Mouse (Mus musculus): ENCODE results near the gene Antxr1.

The Antxr1 gene

GRCm38 (mm10) chr6:87186988-87187387 lies 148.6 kb downstream of the Antxr1 start:
- no peak for DNase-seq (ENCODE audit: low spot score)

- DNase-seq (ENCODE audit: low spot score): no peak
Measured at GRCm38 (mm10) chr6:87184418-87184817, 151.2 kb downstream of the Antxr1 start.

- no peak for DNase-seq (ENCODE audit: low spot score)
Measured at GRCm38 (mm10) chr6:87183981-87184380, 151.6 kb downstream of the Antxr1 start.

- no peak for DNase-seq (ENCODE audit: low spot score)
Measured at GRCm38 (mm10) chr6:87183159-87183558, 152.5 kb downstream of the Antxr1 start.

- DNase-seq (ENCODE audit: low spot score): no peak
Measured at GRCm38 (mm10) chr6:87182736-87183135, 152.9 kb downstream of the Antxr1 start.

DNA sequence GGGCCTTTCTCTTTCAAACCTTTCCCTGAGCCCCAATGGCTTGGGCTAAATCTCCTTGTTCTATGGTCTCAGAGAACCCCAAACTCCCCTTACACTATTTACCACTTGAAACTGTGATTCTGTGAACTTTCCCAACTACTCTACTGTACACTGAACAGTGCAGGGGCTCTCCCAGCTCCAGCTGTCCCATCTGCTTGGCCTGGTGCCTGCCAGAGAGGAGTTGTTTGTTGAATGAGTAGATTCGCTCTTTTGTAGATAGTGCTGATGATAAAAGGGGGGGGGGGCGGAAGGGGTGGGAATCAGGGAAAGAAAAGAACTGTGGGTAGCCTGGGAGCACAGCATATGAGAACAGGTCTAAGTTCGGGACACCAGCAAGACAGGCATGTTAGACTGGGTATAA lies 164.2 kb downstream of the Antxr1 start:
- DNase-seq (ENCODE audit: low spot score): no peak

- DNase-seq (ENCODE audit: low spot score): no peak
Measured at GRCm38 (mm10) chr6:87170875-87171274, 164.7 kb downstream of the Antxr1 start.

GRCm38 (mm10) chr6:87170277-87170676 lies 165.3 kb downstream of the Antxr1 start:
- DNase-seq (ENCODE audit: low spot score): no peak

DNA sequence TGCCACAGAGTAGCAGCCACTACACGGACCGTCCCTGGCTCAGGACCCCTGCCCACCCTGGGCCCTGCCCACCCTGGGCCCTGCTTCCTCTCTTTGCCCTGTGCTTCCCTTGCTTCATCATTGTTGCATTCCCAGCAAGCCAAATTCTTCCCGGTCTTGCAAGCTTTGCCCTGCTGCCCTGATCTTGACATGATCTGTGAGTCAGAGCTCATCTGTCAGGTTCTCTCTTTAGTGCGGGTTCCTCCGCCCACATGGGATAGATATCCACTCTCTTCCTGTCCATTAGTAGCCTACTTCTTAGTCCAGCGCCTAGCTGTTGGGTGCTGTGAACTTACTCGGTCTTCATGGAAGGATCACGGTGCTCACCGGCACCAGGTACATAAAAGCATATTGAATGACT lies 167.6 kb downstream of the Antxr1 start:
- no peak for DNase-seq (ENCODE audit: low spot score)

- DNase-seq (ENCODE audit: low spot score): no peak
Measured at GRCm38 (mm10) chr6:87166673-87167305, 168.8 kb downstream of the Antxr1 start.

DNA sequence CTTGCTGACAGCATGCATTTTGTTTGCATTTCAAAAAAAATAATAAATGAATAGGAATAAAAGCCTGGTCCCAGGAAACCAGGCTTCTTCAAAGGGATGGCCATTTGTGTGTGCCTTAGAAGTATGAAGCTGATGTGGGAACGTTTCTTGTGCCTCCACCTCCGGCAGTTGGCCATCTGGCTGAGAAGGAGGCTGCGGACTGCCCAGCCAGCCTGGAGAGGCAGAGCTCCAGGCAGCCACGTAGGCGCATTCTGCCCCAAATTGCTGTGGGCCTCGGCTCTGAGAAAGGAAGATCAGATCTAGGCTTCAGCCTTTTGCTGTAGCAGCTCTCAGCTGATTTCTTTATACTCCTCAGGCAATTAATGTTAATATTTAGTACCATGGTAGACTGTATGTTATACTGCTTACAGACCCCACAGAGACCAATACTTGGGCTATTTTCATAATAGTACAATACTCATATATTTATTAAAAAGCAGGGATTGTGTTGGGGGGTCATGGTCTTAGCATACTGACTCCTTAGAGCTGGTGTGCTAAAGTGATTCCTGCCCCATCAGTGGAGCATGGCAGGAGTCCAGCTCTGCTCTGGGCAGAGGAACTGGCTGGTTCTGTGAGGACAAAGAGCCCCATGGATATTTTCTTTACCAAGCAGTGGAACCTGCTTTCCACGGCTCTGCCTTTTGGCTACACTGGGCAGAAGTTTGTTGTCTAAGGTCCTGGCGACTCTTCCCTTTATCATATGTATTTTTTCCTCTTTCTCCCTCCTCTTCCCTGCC lies 169.9 kb downstream of the Antxr1 start:
- DNase-seq (ENCODE audit: low spot score): no peak

DNA sequence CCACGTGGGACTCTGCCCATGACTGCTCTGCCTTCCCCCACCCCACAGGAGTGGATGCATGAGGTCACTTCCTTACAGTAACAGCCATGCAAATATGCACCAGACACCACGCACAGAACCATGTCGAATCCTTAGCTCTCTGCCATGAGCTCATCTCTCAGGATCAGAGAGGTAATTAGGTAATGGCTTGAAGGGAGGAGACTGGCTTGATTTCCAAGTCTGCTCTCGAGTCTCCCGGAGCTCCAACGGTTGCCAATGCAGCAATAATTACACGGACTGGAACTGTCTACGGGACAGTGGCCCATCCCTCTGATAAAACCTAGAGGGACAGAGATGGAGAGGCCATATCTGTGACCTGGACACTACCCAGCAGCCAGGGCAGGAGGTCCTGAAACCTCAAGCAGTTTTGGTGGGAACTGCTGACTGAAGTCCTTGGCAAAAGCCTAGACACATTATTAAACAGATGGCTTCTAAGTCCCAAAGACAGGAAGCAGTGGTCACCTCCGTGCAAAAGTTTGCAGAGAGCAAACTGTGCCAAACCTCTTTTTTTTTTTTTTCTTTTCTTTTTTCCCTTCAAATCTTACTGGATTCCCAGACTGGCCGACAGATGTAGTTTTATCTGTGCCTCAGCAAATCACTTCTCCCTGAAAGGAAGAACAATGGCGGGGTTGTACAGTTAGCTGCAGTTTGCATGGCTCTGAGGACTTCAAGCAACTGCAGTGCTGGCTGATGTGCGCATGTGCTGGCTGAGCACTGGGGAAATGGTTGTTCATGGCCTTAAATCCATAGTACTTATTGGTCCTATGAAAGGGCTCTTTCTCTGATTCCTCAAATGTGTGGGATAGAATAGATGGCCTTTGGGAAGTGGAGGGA lies 174.0 kb downstream of the Antxr1 start:
- DNase-seq (ENCODE audit: low spot score): no peak

GRCm38 (mm10) chr6:87160196-87160595 lies 175.4 kb downstream of the Antxr1 start:
- no peak for DNase-seq (ENCODE audit: low spot score)

- DNase-seq (ENCODE audit: low spot score): no peak
Measured at GRCm38 (mm10) chr6:87158062-87158623, 177.5 kb downstream of the Antxr1 start.

GRCm38 (mm10) chr6:87153836-87154235 lies 181.8 kb downstream of the Antxr1 start:
- DNase-seq (ENCODE audit: low spot score): no peak

DNA sequence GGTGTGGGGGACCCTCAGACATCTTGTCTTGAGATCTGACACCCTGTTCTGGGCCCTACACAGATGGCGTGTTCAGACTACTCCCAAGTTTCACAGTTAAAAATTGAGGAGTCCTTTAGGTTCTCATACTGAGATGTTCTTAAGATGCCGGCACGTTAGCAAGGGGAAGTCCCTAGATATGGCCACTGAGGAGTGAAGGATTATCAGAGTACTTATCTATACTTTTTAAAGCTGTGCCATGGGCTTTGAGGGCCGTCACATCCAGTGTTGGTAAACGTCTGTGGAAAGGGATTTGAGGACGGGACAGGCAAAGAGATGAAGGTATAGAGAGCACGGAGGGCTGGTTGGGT lies 182.4 kb downstream of the Antxr1 start:
- no peak for DNase-seq (ENCODE audit: low spot score)

- no peak for DNase-seq (ENCODE audit: low spot score)
Measured at GRCm38 (mm10) chr6:87152461-87153230, 183.0 kb downstream of the Antxr1 start.

GRCm38 (mm10) chr6:87151427-87151826 lies 184.2 kb downstream of the Antxr1 start:
- DNase-seq (ENCODE audit: low spot score): no peak

- no peak for DNase-seq (ENCODE audit: low spot score)
Measured at GRCm38 (mm10) chr6:87150471-87150870, 185.2 kb downstream of the Antxr1 start.

- DNase-seq (ENCODE audit: low spot score): no peak
Measured at GRCm38 (mm10) chr6:87147921-87148320, 187.7 kb downstream of the Antxr1 start.

DNA sequence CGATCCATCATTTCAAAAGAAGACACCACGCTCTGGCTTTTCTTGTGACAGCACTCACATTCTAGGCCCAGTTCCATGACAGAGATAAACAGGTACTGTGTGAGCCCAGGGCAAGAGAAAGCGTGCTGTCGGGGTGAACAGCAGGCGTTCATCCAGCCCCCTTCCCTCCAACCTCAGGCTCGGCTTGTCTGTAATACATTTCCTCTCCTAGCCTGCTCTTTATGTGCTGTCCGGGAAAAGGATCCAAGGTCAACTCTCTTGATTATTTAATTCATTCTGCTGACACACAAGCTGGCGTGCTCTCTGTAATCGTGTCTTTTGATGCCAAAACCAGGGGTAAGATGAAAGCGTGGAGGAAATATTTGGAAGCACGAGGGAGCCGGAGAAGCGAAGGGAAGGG lies 192.0 kb downstream of the Antxr1 start:
- no peak for DNase-seq (ENCODE audit: low spot score)

DNA sequence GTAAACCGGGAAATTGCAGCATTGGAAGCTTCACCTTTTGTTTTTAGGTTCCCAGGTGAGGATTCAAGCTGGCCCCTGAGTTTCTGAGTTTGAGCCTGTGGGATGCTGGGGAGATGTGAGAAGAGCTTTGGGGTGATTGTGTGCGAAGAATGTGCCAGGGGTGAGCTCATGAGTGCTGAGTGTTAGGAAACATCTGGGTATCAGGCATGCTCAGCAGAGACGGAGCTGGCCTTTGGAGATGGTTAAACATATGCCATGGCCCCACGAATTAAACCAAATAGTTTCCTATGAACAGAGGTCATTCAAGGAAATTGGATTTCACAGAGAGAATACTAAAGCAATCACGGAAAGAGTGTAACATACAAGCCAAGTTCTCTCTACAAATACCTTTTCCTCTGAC lies 193.4 kb downstream of the Antxr1 start:
- DNase-seq (ENCODE audit: low spot score): no peak

Data from ovary, postnatal 10 days (tissue).